Mouse (Mus musculus): Measurements from ENCODE around the gene Azgp1. TPM values are rescaled to one million over a fixed set of nuclear protein-coding genes. Genes with fewer than 3 reads are reported as not detected.
"Not testable (repeated sequence)": the region's sequence is repeated elsewhere in the genome, so short reads cannot be mapped to it uniquely, and the experiment has no call there.

Gene Azgp1
- polyA plus RNA-seq, 1 experiment from 2014 or later, result 0.20 TPM

- Histone ChIP-seq H3K36me3 (ENCODE audit: insufficient read depth, low read length) (no peaks in the 10 kb centered on the region), H3K4me3 (ENCODE audit: low read depth, low read length) (no peak overlapping the region), H3K27ac (ENCODE audit: low read length) (no peak overlapping the region), H3K4me2 (replicated peaks; ENCODE audit: low read depth, low read length) (no peak overlapping the region), H3K9me3 (ENCODE audit: low read length) (no peaks in the 10 kb centered on the region), H3K27me3 (replicated peaks; ENCODE audit: insufficient read depth, low read length) (no peaks in the 10 kb centered on the region), H3K9ac (replicated peaks; ENCODE audit: low read depth) (no peak overlapping the region), H3K4me1 (ENCODE audit: insufficient read depth, low read depth, low read length) (no peaks in the 10 kb centered on the region)
- DNase-seq (ENCODE audit: low spot score), result no peak
- ATAC-seq, result no peak
- TF ChIP-seq CTCF (IDR thresholded peaks at IDR 0.05), result no peak
- TF ChIP-seq EP300 (IDR thresholded peaks at IDR 0.05), result no peak
Observed at GRCm38 (mm10) chr5:138016997-138017396, 35.7 kb downstream of the Azgp1 start.

- 79% methylated on average over 3 of the region's 4 CpGs for WGBS
- not testable (repeated sequence) for H3K4me1 ChIP-seq (ENCODE audit: insufficient read depth, low read depth, low read length); H3K9ac ChIP-seq (replicated peaks; ENCODE audit: low read depth); H3K9me3 ChIP-seq (ENCODE audit: low read length); H3K4me3 ChIP-seq (ENCODE audit: low read depth, low read length); ATAC-seq; H3K27me3 ChIP-seq (replicated peaks; ENCODE audit: insufficient read depth, low read length); H3K4me2 ChIP-seq (replicated peaks; ENCODE audit: low read depth, low read length); DNase-seq (ENCODE audit: low spot score); H3K27ac ChIP-seq (ENCODE audit: low read length); H3K36me3 ChIP-seq (ENCODE audit: insufficient read depth, low read length)
Observed at GRCm38 (mm10) chr5:138019577-138019976, 38.3 kb downstream of the Azgp1 start.

GRCm38 (mm10) chr5:138020961-138021479, 39.7 kb downstream of the Azgp1 start, which contains the start of the genes Smok3a and Smok3b:
Smok3a (plus strand) TSS chr5:138021261.
Smok3b (plus strand) TSS chr5:138021429.
- H3K9me3 ChIP-seq (ENCODE audit: low read length); H3K9ac ChIP-seq (replicated peaks; ENCODE audit: low read depth); H3K27ac ChIP-seq (ENCODE audit: low read length); H3K4me3 ChIP-seq (ENCODE audit: low read depth, low read length); ATAC-seq; H3K36me3 ChIP-seq (ENCODE audit: insufficient read depth, low read length); H3K4me1 ChIP-seq (ENCODE audit: insufficient read depth, low read depth, low read length); DNase-seq (ENCODE audit: low spot score); H3K27me3 ChIP-seq (replicated peaks; ENCODE audit: insufficient read depth, low read length); H3K4me2 ChIP-seq (replicated peaks; ENCODE audit: low read depth, low read length): not testable (repeated sequence)
- WGBS, result 87% methylated on average over 3 of the region's 7 CpGs

Other genes with a start within 250 kb of the Azgp1 start
- gene Nyap1, start 239.9 kb upstream of the Azgp1 start, polyA plus RNA-seq (2015; fragmentation: Nextera tagmentation; extraction: Ambion mirVana), result 0.51 and 0.65 TPM in 2 replicates
- 119 and 129 TPM in 2 replicates for gene Tsc22d4, start 235.8 kb upstream of the Azgp1 start, polyA plus RNA-seq (2015; fragmentation: Nextera tagmentation; extraction: Ambion mirVana)
- 28.8 and 29.8 TPM in 2 replicates for gene Ppp1r35, start 202.7 kb upstream of the Azgp1 start, polyA plus RNA-seq (2015; fragmentation: Nextera tagmentation; extraction: Ambion mirVana)
- gene Mepce, start 193.9 kb upstream of the Azgp1 start, polyA plus RNA-seq (2015; fragmentation: Nextera tagmentation; extraction: Ambion mirVana), result 12.2 and 13.7 TPM in 2 replicates
- gene Zcwpw1, start 193.7 kb upstream of the Azgp1 start, polyA plus RNA-seq (2015; fragmentation: Nextera tagmentation; extraction: Ambion mirVana), result 2.4 and 4.3 TPM in 2 replicates
- 12.5 and 12.6 TPM in 2 replicates for gene Pilra, start 145.2 kb upstream of the Azgp1 start, polyA plus RNA-seq (2015; fragmentation: Nextera tagmentation; extraction: Ambion mirVana)
- 3.6 and 4.7 TPM in 2 replicates for gene Pilrb1, start 123.4 kb upstream of the Azgp1 start, polyA plus RNA-seq (2015; fragmentation: Nextera tagmentation; extraction: Ambion mirVana)
- 6.1 and 6.2 TPM in 2 replicates for gene Pilrb2, start 109.7 kb upstream of the Azgp1 start, polyA plus RNA-seq (2015; fragmentation: Nextera tagmentation; extraction: Ambion mirVana)
- 2.1 and 2.6 TPM in 2 replicates for gene Cyp3a13, start 59.9 kb upstream of the Azgp1 start, polyA plus RNA-seq (2015; fragmentation: Nextera tagmentation; extraction: Ambion mirVana)
- gene Gjc3, start 18.4 kb upstream of the Azgp1 start, polyA plus RNA-seq (2015; fragmentation: Nextera tagmentation; extraction: Ambion mirVana), result not detected in 2 replicates
- not detected in 2 replicates for gene Smok3a, start 39.7 kb downstream of the Azgp1 start, polyA plus RNA-seq (2015; fragmentation: Nextera tagmentation; extraction: Ambion mirVana)
- not detected in 2 replicates for gene Smok3b, start 39.9 kb downstream of the Azgp1 start, polyA plus RNA-seq (2015; fragmentation: Nextera tagmentation; extraction: Ambion mirVana)
- not detected in 2 replicates for gene Smok3c, start 71.7 kb downstream of the Azgp1 start, polyA plus RNA-seq (2015; fragmentation: Nextera tagmentation; extraction: Ambion mirVana)
- gene Zkscan1, start 103.6 kb downstream of the Azgp1 start, polyA plus RNA-seq (2015; fragmentation: Nextera tagmentation; extraction: Ambion mirVana), result 8.1 and 8.2 TPM in 2 replicates
- gene Zscan21, start 135.4 kb downstream of the Azgp1 start, polyA plus RNA-seq (2015; fragmentation: Nextera tagmentation; extraction: Ambion mirVana), result 32.1 and 35.1 TPM in 2 replicates
- 11.4 and 12.3 TPM in 2 replicates for gene Zfp113, start 174.2 kb downstream of the Azgp1 start, polyA plus RNA-seq (2015; fragmentation: Nextera tagmentation; extraction: Ambion mirVana)
- 173 TPM in 2 replicates for gene Cops6, start 179.6 kb downstream of the Azgp1 start, polyA plus RNA-seq (2015; fragmentation: Nextera tagmentation; extraction: Ambion mirVana)
- 10.9 and 11.1 TPM in 2 replicates for gene Ap4m1, start 190.5 kb downstream of the Azgp1 start, polyA plus RNA-seq (2015; fragmentation: Nextera tagmentation; extraction: Ambion mirVana)
- gene Mcm7, start 190.9 kb downstream of the Azgp1 start, polyA plus RNA-seq (2015; fragmentation: Nextera tagmentation; extraction: Ambion mirVana), result 36.2 and 37.5 TPM in 2 replicates
- gene Taf6, start 205.9 kb downstream of the Azgp1 start, polyA plus RNA-seq (2015; fragmentation: Nextera tagmentation; extraction: Ambion mirVana), result 37.5 and 41.1 TPM in 2 replicates
- 24.2 and 26.3 TPM in 2 replicates for gene Cnpy4, start 206.0 kb downstream of the Azgp1 start, polyA plus RNA-seq (2015; fragmentation: Nextera tagmentation; extraction: Ambion mirVana)
- 6.3 and 6.7 TPM in 2 replicates for gene Mblac1, start 212.8 kb downstream of the Azgp1 start, polyA plus RNA-seq (2015; fragmentation: Nextera tagmentation; extraction: Ambion mirVana)
- gene Nxpe5, start 244.4 kb downstream of the Azgp1 start, polyA plus RNA-seq (2015; fragmentation: Nextera tagmentation; extraction: Ambion mirVana), result 0.05 and 0.11 TPM in 2 replicates

Data from lung, postnatal 0 days (tissue).